Mouse (Mus musculus): ENCODE measurements around the gene Lefty1. TPM values are rescaled to one million over a fixed set of nuclear protein-coding genes. Genes with fewer than 3 reads are reported as not detected.

Gene Lefty1
- polyA plus RNA-seq, 1 experiment from 2014 or later: 1.8 TPM

GRCm38 (mm10) chr1:180952085-180952746 is 17.4 kb downstream of the Lefty1 start:
- WGBS: 41% methylated on average over 6 of the region's 6 CpGs
- peak overlapping the region; percentile 71 for H3K27ac ChIP-seq (ENCODE audit: low read length)
- H3K9me3 ChIP-seq (ENCODE audit: control insufficient read depth, low read depth, low read length): no peaks in the 10 kb centered on the region
- H3K4me2 ChIP-seq (replicated peaks; ENCODE audit: low read depth, low read length): no peak overlapping the region
- no peaks in the 10 kb centered on the region for H3K27me3 ChIP-seq (ENCODE audit: control insufficient read depth, insufficient read depth, low read length)
- H3K4me3 ChIP-seq (ENCODE audit: low read depth, low read length): no peak overlapping the region
- no peak overlapping the region for H3K9ac ChIP-seq (replicated peaks; ENCODE audit: low read depth, low read length)
- peak; percentile 91 for ATAC-seq (ENCODE audit: insufficient number of reproducible peaks, insufficient read depth, low FRiP score, low read depth)
- no peaks in the 10 kb centered on the region for H3K4me1 ChIP-seq (ENCODE audit: control insufficient read depth, insufficient read depth, low read length)
- H3K36me3 ChIP-seq (ENCODE audit: control insufficient read depth, insufficient read depth, low read length): peaks cover 22% of the 10 kb centered on the region; the same call in 1 of the 2 replicates

- WGBS: 80% methylated on average over 5 of the region's 5 CpGs
- no peaks in the 10 kb centered on the region for H3K9me3 ChIP-seq (ENCODE audit: control insufficient read depth, low read depth, low read length)
- peaks cover 21% of the 10 kb centered on the region; the same call in 1 of the 2 replicates for H3K36me3 ChIP-seq (ENCODE audit: control insufficient read depth, insufficient read depth, low read length)
- no peak overlapping the region for H3K4me3 ChIP-seq (ENCODE audit: low read depth, low read length)
- peak overlapping the region; percentile 71 for H3K27ac ChIP-seq (ENCODE audit: low read length)
- no peak for ATAC-seq (ENCODE audit: insufficient number of reproducible peaks, insufficient read depth, low FRiP score, low read depth)
- H3K4me1 ChIP-seq (ENCODE audit: control insufficient read depth, insufficient read depth, low read length): no peaks in the 10 kb centered on the region
- H3K9ac ChIP-seq (replicated peaks; ENCODE audit: low read depth, low read length): no peak overlapping the region
- no peak overlapping the region for H3K4me2 ChIP-seq (replicated peaks; ENCODE audit: low read depth, low read length)
- H3K27me3 ChIP-seq (ENCODE audit: control insufficient read depth, insufficient read depth, low read length): no peaks in the 10 kb centered on the region
Observed at GRCm38 (mm10) chr1:180952808-180953207, 18.0 kb downstream of the Lefty1 start.

- Histone ChIP-seq H3K4me1 (ENCODE audit: control insufficient read depth, insufficient read depth, low read length) (no peaks in the 10 kb centered on the region), H3K27ac (ENCODE audit: low read length) (no peak overlapping the region), H3K4me3 (ENCODE audit: low read depth, low read length) (no peak overlapping the region), H3K9ac (replicated peaks; ENCODE audit: low read depth, low read length) (no peak overlapping the region), H3K36me3 (ENCODE audit: control insufficient read depth, insufficient read depth, low read length) (peaks cover 29% of the 10 kb centered on the region), H3K4me2 (replicated peaks; ENCODE audit: low read depth, low read length) (no peak overlapping the region), H3K9me3 (ENCODE audit: control insufficient read depth, low read depth, low read length) (no peaks in the 10 kb centered on the region), H3K27me3 (ENCODE audit: control insufficient read depth, insufficient read depth, low read length) (no peaks in the 10 kb centered on the region)
- WGBS: 92% methylated on average over 8 of the region's 8 CpGs
- ATAC-seq (ENCODE audit: insufficient number of reproducible peaks, insufficient read depth, low FRiP score, low read depth): no peak
Observed at GRCm38 (mm10) chr1:180956401-180956800, 21.6 kb downstream of the Lefty1 start.

- H3K36me3 ChIP-seq (ENCODE audit: control insufficient read depth, insufficient read depth, low read length): peaks cover 33% of the 10 kb centered on the region
- H3K9me3 ChIP-seq (ENCODE audit: control insufficient read depth, low read depth, low read length): no peaks in the 10 kb centered on the region
- H3K9ac ChIP-seq (replicated peaks; ENCODE audit: low read depth, low read length): no peak overlapping the region
- H3K4me3 ChIP-seq (ENCODE audit: low read depth, low read length): no peak overlapping the region
- WGBS: 76% methylated on average over 8 of the region's 8 CpGs
- no peaks in the 10 kb centered on the region for H3K4me1 ChIP-seq (ENCODE audit: control insufficient read depth, insufficient read depth, low read length)
- H3K27me3 ChIP-seq (ENCODE audit: control insufficient read depth, insufficient read depth, low read length): no peaks in the 10 kb centered on the region
- ATAC-seq (ENCODE audit: insufficient number of reproducible peaks, insufficient read depth, low FRiP score, low read depth): no peak
- H3K27ac ChIP-seq (ENCODE audit: low read length): no peak overlapping the region
- H3K4me2 ChIP-seq (replicated peaks; ENCODE audit: low read depth, low read length): no peak overlapping the region
Observed at GRCm38 (mm10) chr1:180956973-180957381, 22.2 kb downstream of the Lefty1 start.

- Histone ChIP-seq H3K9me3 (ENCODE audit: control insufficient read depth, low read depth, low read length) (no peaks in the 10 kb centered on the region), H3K27ac (ENCODE audit: low read length) (no peak overlapping the region), H3K4me2 (replicated peaks; ENCODE audit: low read depth, low read length) (no peak overlapping the region), H3K4me1 (ENCODE audit: control insufficient read depth, insufficient read depth, low read length) (no peaks in the 10 kb centered on the region), H3K36me3 (ENCODE audit: control insufficient read depth, insufficient read depth, low read length) (peaks cover 41% of the 10 kb centered on the region), H3K4me3 (ENCODE audit: low read depth, low read length) (no peak overlapping the region), H3K9ac (replicated peaks; ENCODE audit: low read depth, low read length) (no peak overlapping the region), H3K27me3 (ENCODE audit: control insufficient read depth, insufficient read depth, low read length) (no peaks in the 10 kb centered on the region)
- 82% methylated on average over 3 of the region's 3 CpGs for WGBS
- no peak for ATAC-seq (ENCODE audit: insufficient number of reproducible peaks, insufficient read depth, low FRiP score, low read depth)
Observed at GRCm38 (mm10) chr1:180957989-180958388, 23.2 kb downstream of the Lefty1 start.

- ATAC-seq (ENCODE audit: insufficient number of reproducible peaks, insufficient read depth, low FRiP score, low read depth): no peak
- Histone ChIP-seq H3K36me3 (ENCODE audit: control insufficient read depth, insufficient read depth, low read length) (peaks cover 45% of the 10 kb centered on the region), H3K4me2 (replicated peaks; ENCODE audit: low read depth, low read length) (no peak overlapping the region), H3K9me3 (ENCODE audit: control insufficient read depth, low read depth, low read length) (no peaks in the 10 kb centered on the region), H3K27me3 (ENCODE audit: control insufficient read depth, insufficient read depth, low read length) (no peaks in the 10 kb centered on the region), H3K4me3 (ENCODE audit: low read depth, low read length) (no peak overlapping the region), H3K4me1 (ENCODE audit: control insufficient read depth, insufficient read depth, low read length) (no peaks in the 10 kb centered on the region), H3K27ac (ENCODE audit: low read length) (no peak overlapping the region), H3K9ac (replicated peaks; ENCODE audit: low read depth, low read length) (no peak overlapping the region)
- 69% methylated on average over 3 of the region's 3 CpGs for WGBS
Observed at GRCm38 (mm10) chr1:180958797-180959196, 24.0 kb downstream of the Lefty1 start.

GRCm38 (mm10) chr1:180965786-180966185 is 31.0 kb downstream of the Lefty1 start:
- H3K4me3 ChIP-seq (ENCODE audit: low read depth, low read length): no peak overlapping the region
- H3K9ac ChIP-seq (replicated peaks; ENCODE audit: low read depth, low read length): no peak overlapping the region
- no peak overlapping the region for H3K4me2 ChIP-seq (replicated peaks; ENCODE audit: low read depth, low read length)
- H3K27ac ChIP-seq (ENCODE audit: low read length): no peak overlapping the region
- H3K4me1 ChIP-seq (ENCODE audit: control insufficient read depth, insufficient read depth, low read length): no peaks in the 10 kb centered on the region
- no peaks in the 10 kb centered on the region for H3K27me3 ChIP-seq (ENCODE audit: control insufficient read depth, insufficient read depth, low read length)
- 72% methylated on average over 3 of the region's 3 CpGs for WGBS
- ATAC-seq (ENCODE audit: insufficient number of reproducible peaks, insufficient read depth, low FRiP score, low read depth): no peak
- H3K36me3 ChIP-seq (ENCODE audit: control insufficient read depth, insufficient read depth, low read length): peaks cover 37% of the 10 kb centered on the region
- H3K9me3 ChIP-seq (ENCODE audit: control insufficient read depth, low read depth, low read length): no peaks in the 10 kb centered on the region

GRCm38 (mm10) chr1:180966542-180966941 is 31.7 kb downstream of the Lefty1 start:
- H3K36me3 ChIP-seq (ENCODE audit: control insufficient read depth, insufficient read depth, low read length): peaks cover 31% of the 10 kb centered on the region
- whole genome bisulfite sequencing: 41% methylated on average over 3 of the region's 3 CpGs
- no peak overlapping the region for H3K9ac ChIP-seq (replicated peaks; ENCODE audit: low read depth, low read length)
- no peak for ATAC-seq (ENCODE audit: insufficient number of reproducible peaks, insufficient read depth, low FRiP score, low read depth)
- H3K9me3 ChIP-seq (ENCODE audit: control insufficient read depth, low read depth, low read length): no peaks in the 10 kb centered on the region
- no peak overlapping the region for H3K27ac ChIP-seq (ENCODE audit: low read length)
- no peak overlapping the region for H3K4me3 ChIP-seq (ENCODE audit: low read depth, low read length)
- H3K4me1 ChIP-seq (ENCODE audit: control insufficient read depth, insufficient read depth, low read length): no peaks in the 10 kb centered on the region
- no peaks in the 10 kb centered on the region for H3K27me3 ChIP-seq (ENCODE audit: control insufficient read depth, insufficient read depth, low read length)
- no peak overlapping the region for H3K4me2 ChIP-seq (replicated peaks; ENCODE audit: low read depth, low read length)

- no peaks in the 10 kb centered on the region for H3K4me1 ChIP-seq (ENCODE audit: control insufficient read depth, insufficient read depth, low read length)
- no peaks in the 10 kb centered on the region for H3K27me3 ChIP-seq (ENCODE audit: control insufficient read depth, insufficient read depth, low read length)
- ATAC-seq (ENCODE audit: insufficient number of reproducible peaks, insufficient read depth, low FRiP score, low read depth): no peak
- 89% methylated on average over 7 of the region's 7 CpGs for WGBS
- peaks cover 25% of the 10 kb centered on the region for H3K36me3 ChIP-seq (ENCODE audit: control insufficient read depth, insufficient read depth, low read length)
- no peak overlapping the region for H3K9ac ChIP-seq (replicated peaks; ENCODE audit: low read depth, low read length)
- H3K4me3 ChIP-seq (ENCODE audit: low read depth, low read length): no peak overlapping the region
- no peak overlapping the region for H3K27ac ChIP-seq (ENCODE audit: low read length)
- H3K9me3 ChIP-seq (ENCODE audit: control insufficient read depth, low read depth, low read length): no peaks in the 10 kb centered on the region
- no peak overlapping the region for H3K4me2 ChIP-seq (replicated peaks; ENCODE audit: low read depth, low read length)
Observed at GRCm38 (mm10) chr1:180967261-180967660, 32.4 kb downstream of the Lefty1 start.
